Mouse (Mus musculus) G1E (cell line): ENCODE data around the gene Ptma.

ENCODE experiments used
- CTCF ChIP-seq: IDR thresholded peaks from 2 replicates; pipeline ENCODE4 v1.5.1; 2012; ENCODE audit warnings: low read depth, low read length, inconsistent platforms, mixed read lengths
- GATA1 ChIP-seq: IDR thresholded peaks from 2 replicates; pipeline ENCODE4 v1.6.1; 2012; ENCODE audit warnings: borderline replicate concordance, low read length, inconsistent platforms, mixed read lengths

GRCm38 (mm10) chr1:86517076-86517475, 9.4 kb upstream of the Ptma start:
- TF ChIP-seq GATA1 (no peak), CTCF (no peak)
